Mouse (Mus musculus) stomach, postnatal 0 days (tissue): ENCODE measurements around the gene Ccdc22. TPM values are rescaled to one million over a fixed set of nuclear protein-coding genes. Genes with fewer than 3 reads are reported as not detected.

ENCODE experiments used
- ATAC-seq: fragments of 200-750 bp; cut with Nextera tagmentation; 2 replicates; pipeline ENCODE4 v1.8.0; 2017; ENCODE audit not compliant: low FRiP score, low TSS enrichment
- DNase-seq: peaks from one replicate; pipeline ENCODE4 v3.0.0-alpha.2; 2016; ENCODE audit warnings: low spot score
- H3K27ac ChIP-seq: fragments of 300-500 bp; sonication (generic); replicated peaks from 2 replicates; pipeline ENCODE4 v1.5.1; 2014; ENCODE audit warnings: mild to moderate bottlenecking, control low read depth
- H3K27me3 ChIP-seq: fragments of 300-500 bp; sonication (generic); 2 replicates; pipeline ENCODE4 v1.6.1; 2014; ENCODE audit warnings: low read length; ENCODE audit not compliant: control insufficient read depth, insufficient read depth
- H3K36me3 ChIP-seq: fragments of 300-500 bp; sonication (generic); 2 replicates; pipeline ENCODE4 v1.6.1; 2014; ENCODE audit warnings: low read length, mixed read lengths; ENCODE audit not compliant: control insufficient read depth, insufficient read depth
- H3K4me1 ChIP-seq: fragments of 300-500 bp; sonication (generic); replicated peaks from 2 replicates; pipeline ENCODE4 v1.6.1; 2014; ENCODE audit warnings: antibody characterized with exemption; ENCODE audit not compliant: control insufficient read depth, insufficient read depth
- H3K4me2 ChIP-seq: fragments of 300-500 bp; sonication (generic); replicated peaks from 2 replicates; pipeline ENCODE4 v1.6.1; 2014; ENCODE audit warnings: low read depth, mild to moderate bottlenecking, control low read depth, moderate library complexity
- H3K4me3 ChIP-seq: fragments of 300-500 bp; sonication (generic); 2 replicates; pipeline ENCODE4 v1.5.1; 2014; ENCODE audit warnings: low read depth, low read length, control low read depth
- H3K9ac ChIP-seq: fragments of 300-500 bp; sonication (generic); 2 replicates; pipeline ENCODE4 v1.6.1; 2014; ENCODE audit warnings: mild to moderate bottlenecking, low read length, control low read depth, mixed read lengths
- H3K9me3 ChIP-seq: fragments of 300-500 bp; sonication (generic); 2 replicates; pipeline ENCODE4 v1.6.1; 2016; ENCODE audit warnings: low read length; ENCODE audit not compliant: control insufficient read depth
- CTCF ChIP-seq: IDR thresholded peaks from 2 replicates; pipeline ENCODE4 v1.5.1; 2016; ENCODE audit warnings: antibody characterized with exemption, low read depth, mild to moderate bottlenecking, moderate library complexity
- EP300 ChIP-seq: optimal IDR thresholded peaks from 2 replicates; pipeline ENCODE3; 2016; ENCODE audit warnings: antibody characterized with exemption
- WGBS: fragments of 180-500 bp; shearing (Covaris S2); extraction: QIAGEN DNeasy Blood & Tissue Kit; methylation state at CpG from one replicate; pipeline ENCODE4 v1.1.7; 2014; 5-methylcytosine and 5-hydroxymethylcytosine counted together
- polyA plus RNA-seq: library from polyadenylated mRNA; unstranded; fragments of >200 nt; fragmentation: Nextera tagmentation; extraction: Ambion mirVana; gene quantifications from 2 replicates; pipeline ENCODE4 v1.2.1, GENCODE M21; 2015

Ccdc22 gene
- polyA plus RNA-seq, 1 experiment from 2014 or later = 14.0 TPM

- Histone ChIP-seq H3K27ac (no peak overlapping the region), H3K27me3 (no peaks in the 10 kb centered on the region), H3K4me2 (no peak overlapping the region), H3K9me3 (no peaks in the 10 kb centered on the region), H3K36me3 (no peaks in the 10 kb centered on the region), H3K4me3 (no peak overlapping the region), H3K9ac (no peak overlapping the region), H3K4me1 (no peaks in the 10 kb centered on the region)
- WGBS = 90% methylated on average over 4 of the region's 4 CpGs
- TF ChIP-seq CTCF = no peak
- no peak for TF ChIP-seq EP300
- ATAC-seq (no peak), DNase-seq (no peak)
Measured at GRCm38 (mm10) chrX:7553474-7553873, 51.8 kb downstream of the Ccdc22 start.

Other genes starting within 250 kb of the Ccdc22 start
- 0.41 and 0.46 TPM in 2 replicates for gene Usp27x, start 229.7 kb downstream of the Ccdc22 start, polyA plus RNA-seq
- gene Foxp3, start 31.9 kb downstream of the Ccdc22 start, polyA plus RNA-seq = not detected in 2 replicates
- gene Ppp1r3f, start 31.2 kb downstream of the Ccdc22 start, polyA plus RNA-seq = 0.79 and 1.0 TPM in 2 replicates
- gene Cacna1f, start 1.6 kb upstream of the Ccdc22 start, polyA plus RNA-seq = not detected in 2 replicates
- gene Syp, start 33.0 kb upstream of the Ccdc22 start, polyA plus RNA-seq = 6.5 and 6.8 TPM in 2 replicates
- 8.5 and 9.7 TPM in 2 replicates for gene Prickle3, start 51.7 kb upstream of the Ccdc22 start, polyA plus RNA-seq
- 262 and 271 TPM in 2 replicates for gene Plp2, start 65.9 kb upstream of the Ccdc22 start, polyA plus RNA-seq
- 0.95 and 1.3 TPM in 2 replicates for gene Magix, start 75.7 kb upstream of the Ccdc22 start, polyA plus RNA-seq
- 18.0 and 18.5 TPM in 2 replicates for gene Gpkow, start 91.6 kb upstream of the Ccdc22 start, polyA plus RNA-seq
- 30.3 and 33.6 TPM in 2 replicates for gene Wdr45, start 108.8 kb upstream of the Ccdc22 start, polyA plus RNA-seq
- gene Gm45208, start 116.7 kb upstream of the Ccdc22 start, polyA plus RNA-seq = not detected in 2 replicates
- gene Praf2, start 122.9 kb upstream of the Ccdc22 start, polyA plus RNA-seq = 23.8 and 26.0 TPM in 2 replicates
- 21.5 and 23.0 TPM in 2 replicates for gene Ccdc120, start 145.4 kb upstream of the Ccdc22 start, polyA plus RNA-seq
- gene Tfe3, start 157.0 kb upstream of the Ccdc22 start, polyA plus RNA-seq = 17.3 and 18.2 TPM in 2 replicates
- 20.0 and 20.9 TPM in 2 replicates for gene Gripap1, start 184.2 kb upstream of the Ccdc22 start, polyA plus RNA-seq
- 0.42 and 0.92 TPM in 2 replicates for gene Kcnd1, start 216.8 kb upstream of the Ccdc22 start, polyA plus RNA-seq
- gene Otud5, start 235.8 kb upstream of the Ccdc22 start, polyA plus RNA-seq = 21.2 and 22.0 TPM in 2 replicates